Mouse (Mus musculus) MEL (cell line): ENCODE measurements at regions not wholly inside any gene's neighbourhood (a gene's known extent, or its start where the extent isn't known, plus 50 kb on each side); places are given as distances from the start of the nearest gene placed in this dataset.

ENCODE experiments used
- DNase-seq: peaks from one replicate; pipeline ENCODE4 v3.0.0; 2011; ENCODE audit warnings: low read depth, low spot score
- H3K27ac ChIP-seq: 2 replicates; pipeline ENCODE4 v1.5.1; 2012; ENCODE audit warnings: low read depth, mild to moderate bottlenecking, control low read depth, low read length, moderate library complexity; ENCODE audit not compliant: control insufficient read depth
- H3K27me3 ChIP-seq, 2 experiments: fragments of 150-350 bp in 1 of 2; sonication (generic) in 1 of 2; 2 replicates each; pipeline ENCODE4 v1.6.1; 2012; ENCODE audit warnings: low read length in 2 of 2, mild to moderate bottlenecking in 2 of 2, improper control_type of control experiment in 1 of 2, moderate library complexity in 1 of 2; ENCODE audit not compliant: insufficient read depth in 2 of 2, control insufficient read depth in 1 of 2
- H3K36me3 ChIP-seq, 2 experiments: 2 replicates each; pipeline ENCODE4 v1.6.1; 2012 to 2014; ENCODE audit warnings: low read length in 2 of 2, improper control_type of control experiment in 1 of 2, inconsistent platforms in 1 of 2, mild to moderate bottlenecking in 1 of 2; ENCODE audit not compliant: insufficient read depth in 2 of 2, control insufficient read depth in 1 of 2
- H3K4me1 ChIP-seq, 2 experiments: fragments of 150-350 bp in 1 of 2; sonication (generic) in 1 of 2; 2 replicates each; pipeline ENCODE4 v1.6.1; 2012; ENCODE audit warnings: low read length in 2 of 2, improper control_type of control experiment in 1 of 2, mild to moderate bottlenecking in 1 of 2; ENCODE audit not compliant: insufficient read depth in 2 of 2, control insufficient read depth in 1 of 2
- H3K4me3 ChIP-seq, 2 experiments: fragments of 150-350 bp in 1 of 2; sonication (generic) in 1 of 2; 2 replicates each; pipeline ENCODE4 v1.5.1; 2012; ENCODE audit warnings: low read depth in 2 of 2, low read length in 2 of 2, mild to moderate bottlenecking in 2 of 2, moderate library complexity in 2 of 2, control low read depth in 1 of 2, improper control_type of control experiment in 1 of 2; ENCODE audit not compliant: control insufficient read depth in 1 of 2, insufficient read depth in 1 of 2
- H3K79me2 ChIP-seq: 2 replicates; pipeline ENCODE4 v1.6.1; 2012; ENCODE audit warnings: mild to moderate bottlenecking, low read length, moderate library complexity; ENCODE audit not compliant: control insufficient read depth, poor library complexity, insufficient read depth
- H3K9ac ChIP-seq: 2 replicates; pipeline ENCODE4 v1.6.1; 2012; ENCODE audit warnings: low read depth, mild to moderate bottlenecking, control low read depth, low read length, moderate library complexity; ENCODE audit not compliant: control insufficient read depth, poor library complexity, severe bottlenecking
- H3K9me3 ChIP-seq: fragments of 150-350 bp; sonication (generic); replicated peaks from 2 replicates; pipeline ENCODE4 v1.6.1; 2012; ENCODE audit warnings: mild to moderate bottlenecking, low read length, improper control_type of control experiment, moderate library complexity; ENCODE audit not compliant: insufficient read depth
- BHLHE40 ChIP-seq: IDR thresholded peaks from 2 replicates; pipeline ENCODE4 v1.6.1; 2012; ENCODE audit warnings: low read depth, mild to moderate bottlenecking, inconsistent platforms, low read length, improper control_type of control experiment, borderline replicate concordance
- CHD1 ChIP-seq: IDR thresholded peaks from 2 replicates; pipeline ENCODE4 v1.6.1; 2012; ENCODE audit warnings: low read depth, mild to moderate bottlenecking, inconsistent platforms, low read length, improper control_type of control experiment
- CHD2 ChIP-seq: IDR thresholded peaks from 2 replicates; pipeline ENCODE4 v1.6.1; 2011; ENCODE audit warnings: low read length, improper control_type of control experiment
- E2F4 ChIP-seq: IDR thresholded peaks from 2 replicates; pipeline ENCODE4 v1.6.1; 2011; ENCODE audit warnings: low read depth, low read length, improper control_type of control experiment, borderline replicate concordance
- GABPA ChIP-seq: IDR thresholded peaks from 2 replicates; pipeline ENCODE4 v1.6.1; 2012; ENCODE audit warnings: low read depth, mild to moderate bottlenecking, inconsistent platforms, low read length, improper control_type of control experiment, moderate library complexity
- HCFC1 ChIP-seq: IDR thresholded peaks from 2 replicates; pipeline ENCODE4 v1.6.1; 2012; ENCODE audit warnings: low read depth, mild to moderate bottlenecking, inconsistent platforms, low read length, improper control_type of control experiment, moderate library complexity
- JUND ChIP-seq: IDR thresholded peaks from 2 replicates; pipeline ENCODE4 v1.6.1; 2011; ENCODE audit warnings: low read depth, mild to moderate bottlenecking, improper control_type of control experiment, low read length
- KAT2A ChIP-seq: conservative IDR thresholded peaks from 2 replicates; pipeline ENCODE4 v1.6.1; 2012; ENCODE audit warnings: low read depth, low read length, improper control_type of control experiment, inconsistent platforms
- MAFK ChIP-seq: IDR thresholded peaks from 2 replicates; pipeline ENCODE4 v1.6.1; 2011; ENCODE audit warnings: low read depth, mild to moderate bottlenecking, low read length, improper control_type of control experiment, borderline replicate concordance
- MAX ChIP-seq: IDR thresholded peaks from 2 replicates; pipeline ENCODE4 v1.6.1; 2011; ENCODE audit warnings: low read length, improper control_type of control experiment
- MAZ ChIP-seq: IDR thresholded peaks from 2 replicates; pipeline ENCODE4 v1.6.1; 2012; ENCODE audit warnings: low read depth, mild to moderate bottlenecking, inconsistent platforms, low read length, improper control_type of control experiment
- MYC ChIP-seq: IDR thresholded peaks from 2 replicates; pipeline ENCODE4 v1.6.1; 2011; ENCODE audit warnings: low read depth, mild to moderate bottlenecking, low read length, improper control_type of control experiment, moderate library complexity
- NRF1 ChIP-seq: IDR thresholded peaks from 2 replicates; pipeline ENCODE4 v1.6.1; 2014; ENCODE audit warnings: low read depth, mild to moderate bottlenecking, inconsistent platforms, low read length, improper control_type of control experiment, moderate library complexity; ENCODE audit not compliant: poor library complexity, insufficient read depth, severe bottlenecking
- POLR2A ChIP-seq, 2 experiments: IDR thresholded peaks; 2 replicates each; pipeline ENCODE4 v1.6.1; 2011 to 2012; ENCODE audit warnings: low read length in 2 of 2, mild to moderate bottlenecking in 2 of 2, control low read depth in 1 of 2, improper control_type of control experiment in 1 of 2, low read depth in 1 of 2, moderate library complexity in 1 of 2; ENCODE audit not compliant: control insufficient read depth in 1 of 2, insufficient read depth in 1 of 2, poor library complexity in 1 of 2
- POLR2AphosphoS2 ChIP-seq: IDR thresholded peaks from 2 replicates; pipeline ENCODE4 v1.6.1; 2011; ENCODE audit warnings: low read length, improper control_type of control experiment
- POLR2AphosphoS5 ChIP-seq: IDR thresholded peaks from 2 replicates; pipeline ENCODE4 v1.6.1; 2012; ENCODE audit warnings: low read depth, borderline replicate concordance, mild to moderate bottlenecking, inconsistent platforms, low read length, moderate library complexity, mixed read lengths
- RAD21 ChIP-seq: IDR thresholded peaks from 2 replicates; pipeline ENCODE4 v1.6.1; 2011; ENCODE audit warnings: mild to moderate bottlenecking, low read depth, low read length, improper control_type of control experiment
- RCOR1 ChIP-seq: IDR thresholded peaks from 2 replicates; pipeline ENCODE4 v1.6.1; 2012; ENCODE audit warnings: low read depth, mild to moderate bottlenecking, inconsistent platforms, low read length, improper control_type of control experiment
- SMC3 ChIP-seq: IDR thresholded peaks from 2 replicates; pipeline ENCODE4 v1.6.1; 2011; ENCODE audit warnings: low read depth, low read length, improper control_type of control experiment
- TAL1 ChIP-seq: IDR thresholded peaks from 2 replicates; pipeline ENCODE4 v1.6.1; 2012; ENCODE audit warnings: mild to moderate bottlenecking, inconsistent platforms, low read length, moderate library complexity, mixed read lengths
- TBP ChIP-seq: IDR thresholded peaks from 2 replicates; pipeline ENCODE4 v1.8.0; 2011; ENCODE audit warnings: low read depth, low read length, improper control_type of control experiment
- TCF12 ChIP-seq: IDR thresholded peaks from 2 replicates; pipeline ENCODE4 v1.6.1; 2014; ENCODE audit warnings: low read depth, mild to moderate bottlenecking, inconsistent platforms, low read length, improper control_type of control experiment, moderate library complexity
- UBTF ChIP-seq: IDR thresholded peaks from 2 replicates; pipeline ENCODE4 v1.6.1; 2012; ENCODE audit warnings: low read depth, mild to moderate bottlenecking, inconsistent platforms, low read length, improper control_type of control experiment, moderate library complexity, borderline replicate concordance; ENCODE audit not compliant: insufficient read depth
- USF1 ChIP-seq: IDR thresholded peaks from 2 replicates; pipeline ENCODE4 v1.6.1; 2014; ENCODE audit warnings: low read depth, mild to moderate bottlenecking, inconsistent platforms, low read length, improper control_type of control experiment, moderate library complexity
- USF2 ChIP-seq, 2 experiments: IDR thresholded peaks; 2 replicates each; pipeline ENCODE4 v1.6.1; 2011 to 2012; ENCODE audit warnings: improper control_type of control experiment in 2 of 2, low read length in 2 of 2, borderline replicate concordance in 1 of 2, inconsistent platforms in 1 of 2, low read depth in 1 of 2, mild to moderate bottlenecking in 1 of 2; ENCODE audit not compliant: insufficient read depth in 1 of 2
- ZKSCAN1 ChIP-seq: IDR thresholded peaks from 2 replicates; pipeline ENCODE4 v1.6.1; 2012; ENCODE audit warnings: low read depth, mild to moderate bottlenecking, inconsistent platforms, low read length, improper control_type of control experiment, moderate library complexity
- ZMIZ1 ChIP-seq: IDR thresholded peaks from 2 replicates; pipeline ENCODE4 v1.6.1; 2012; ENCODE audit warnings: low read depth, mild to moderate bottlenecking, inconsistent platforms, low read length, improper control_type of control experiment, moderate library complexity
- ZNF384 ChIP-seq: IDR thresholded peaks from 2 replicates; pipeline ENCODE4 v1.6.1; 2012; ENCODE audit warnings: low read depth, mild to moderate bottlenecking, inconsistent platforms, low read length, improper control_type of control experiment

- no peak overlapping the region for H3K27ac ChIP-seq
- no peak overlapping the region for H3K9ac ChIP-seq
- no peak for TF ChIP-seq JUND
- no peak for TF ChIP-seq TBP
- no peak for TF ChIP-seq SMC3
- no peak for TF ChIP-seq CHD2
- no peak for DNase-seq
- H3K27me3 ChIP-seq: no peaks in the 10 kb centered on the region
- H3K9me3 ChIP-seq: no peaks in the 10 kb centered on the region
- H3K36me3 ChIP-seq: no peaks in the 10 kb centered on the region
- no peak overlapping the region for H3K4me3 ChIP-seq
- H3K4me1 ChIP-seq: no peaks in the 10 kb centered on the region
- no peaks in the 10 kb centered on the region for H3K79me2 ChIP-seq
Measured at GRCm38 (mm10) chr3:39933372-39933771, 597.7 kb upstream of the Intu start.

GRCm38 (mm10) chr3:39937719-39938278 lies 593.3 kb upstream of the Intu start:
- no peaks in the 10 kb centered on the region for H3K27me3 ChIP-seq

GRCm38 (mm10) chr3:39944581-39944980 lies 586.5 kb upstream of the Intu start:
- H3K9ac ChIP-seq: no peak overlapping the region
- no peaks in the 10 kb centered on the region for H3K36me3 ChIP-seq
- no peaks in the 10 kb centered on the region for H3K4me1 ChIP-seq
- H3K79me2 ChIP-seq: no peaks in the 10 kb centered on the region
- TF ChIP-seq MYC (no peak), POLR2AphosphoS5 (no peak), MAFK (no peak), RAD21 (no peak), USF2 (IDR thresholded peaks at IDR 0.05; ENCODE audit: borderline replicate concordance in 1 of 2, insufficient read depth in 1 of 2, low read depth in 1 of 2, low read length in 2 of 2) (no peak), POLR2A (IDR thresholded peaks at IDR 0.05; ENCODE audit: control insufficient read depth in 1 of 2, insufficient read depth in 1 of 2, low read depth in 1 of 2, low read length in 2 of 2, poor library complexity in 1 of 2) (no peak), MAX (no peak), SMC3 (no peak), JUND (no peak), ZNF384 (no peak), KAT2A (no peak), RCOR1 (no peak), TBP (no peak)
- H3K27ac ChIP-seq: no peak overlapping the region
- H3K4me3 ChIP-seq: no peak overlapping the region
- DNase-seq: no peak
- no peaks in the 10 kb centered on the region for H3K9me3 ChIP-seq
- no peaks in the 10 kb centered on the region for H3K27me3 ChIP-seq

More at GRCm38 (mm10) chr3:39937719-39938278, 593.3 kb upstream of the Intu start:
- Histone ChIP-seq H3K36me3 (no peaks in the 10 kb centered on the region), H3K4me3 (no peak overlapping the region), H3K9ac (no peak overlapping the region), H3K79me2 (no peaks in the 10 kb centered on the region), H3K27ac (no peak overlapping the region), H3K9me3 (no peaks in the 10 kb centered on the region), H3K4me1 (no peaks in the 10 kb centered on the region)
- no peak for TF ChIP-seq BHLHE40
- no peak for TF ChIP-seq UBTF
- no peak for TF ChIP-seq CHD1
- no peak for TF ChIP-seq ZMIZ1
- no peak for TF ChIP-seq NRF1
- no peak for TF ChIP-seq POLR2A (IDR thresholded peaks at IDR 0.05; ENCODE audit: control insufficient read depth in 1 of 2, insufficient read depth in 1 of 2, low read depth in 1 of 2, low read length in 2 of 2, poor library complexity in 1 of 2)
- TF ChIP-seq RCOR1: no peak
- TF ChIP-seq USF1: no peak
- TF ChIP-seq POLR2AphosphoS2: no peak
- TF ChIP-seq GABPA: no peak
- no peak for TF ChIP-seq RAD21
- no peak for TF ChIP-seq E2F4
- no peak for TF ChIP-seq MAZ
- TF ChIP-seq ZKSCAN1: no peak
- TF ChIP-seq TAL1: no peak
- TF ChIP-seq POLR2AphosphoS5: no peak
- no peak for TF ChIP-seq HCFC1
- TF ChIP-seq MAFK: no peak
- no peak for TF ChIP-seq TCF12
- no peak for TF ChIP-seq USF2 (IDR thresholded peaks at IDR 0.05; ENCODE audit: borderline replicate concordance in 1 of 2, insufficient read depth in 1 of 2, low read depth in 1 of 2, low read length in 2 of 2)
- DNase-seq: no peak
